Mouse (Mus musculus) layer of hippocampus, postnatal 36 days (tissue): Measurements from ENCODE around the gene Smndc1. TPM values are rescaled to one million over a fixed set of nuclear protein-coding genes. Genes with fewer than 3 reads are reported as not detected.
"Not testable (repeated sequence)": the region's sequence is repeated elsewhere in the genome, so short reads cannot be mapped to it uniquely, and the experiment has no call there.

Experiments
- DNase-seq, 2 experiments: peaks; one replicate each; pipeline ENCODE4 v3.0.0; 2022
- total RNA-seq, 2 experiments: library from RNA; stranded (reverse); gene quantifications; 2 replicates each; pipeline ENCODE4 v1.2.3; 2021

The Smndc1 gene
- total RNA-seq, 2 experiments from 2014 or later: 39.6 to 40.2 TPM

GRCm38 (mm10) chr19:53412149-53412848 lies 21.9 kb upstream of the Smndc1 start:
- no peak for DNase-seq

DNA sequence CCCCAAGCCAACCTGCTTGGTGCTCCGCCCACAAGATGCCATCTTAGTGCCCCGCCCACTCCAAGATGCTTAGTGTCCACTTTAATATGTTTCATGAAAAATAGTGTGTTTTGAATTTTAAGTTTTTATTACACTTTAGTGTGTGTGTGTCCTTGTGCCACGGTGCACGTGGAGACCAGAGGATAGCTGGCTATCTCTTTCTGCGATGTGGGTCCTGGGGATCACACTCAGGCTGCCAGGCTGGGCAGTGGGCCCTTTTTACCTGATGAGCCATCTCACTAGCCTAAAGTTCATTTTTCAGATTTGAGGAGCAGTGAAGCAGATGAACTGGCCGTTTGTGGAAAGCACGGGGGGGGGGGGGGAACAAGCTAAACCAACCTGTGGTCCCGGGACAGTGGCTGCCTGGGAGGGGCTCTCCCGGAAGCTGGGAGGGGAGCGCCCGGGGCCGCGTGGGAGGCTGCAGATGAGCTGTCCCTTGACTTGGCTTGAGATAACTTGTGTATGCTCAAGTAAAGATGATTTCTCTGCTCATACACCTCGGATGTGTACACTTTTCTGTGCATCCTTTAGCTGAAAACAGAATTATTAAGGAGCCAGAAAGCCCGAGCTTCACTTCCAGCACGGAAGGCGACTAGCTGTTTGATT lies 19.4 kb upstream of the Smndc1 start:
- no peak for DNase-seq

DNA sequence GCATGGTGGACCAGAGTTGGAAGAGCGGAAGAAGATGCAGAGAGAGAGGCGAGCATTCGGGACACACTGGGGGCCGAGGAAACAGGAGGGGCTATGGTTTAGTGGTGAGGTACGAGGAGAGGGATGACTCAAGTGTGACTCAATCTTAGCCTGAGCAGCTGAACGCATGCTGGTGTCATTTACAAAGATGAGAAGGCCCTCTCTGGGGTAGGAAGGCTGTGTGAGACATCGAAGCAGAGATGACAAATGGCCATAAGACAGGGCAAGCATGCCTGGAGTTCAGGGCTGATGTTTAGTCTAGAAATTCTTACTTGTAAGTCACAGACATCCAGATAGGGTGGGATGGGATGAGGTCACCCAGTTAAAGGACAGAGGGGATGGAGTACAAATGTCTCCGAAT lies 18.0 kb upstream of the Smndc1 start:
- no peak for DNase-seq

DNA sequence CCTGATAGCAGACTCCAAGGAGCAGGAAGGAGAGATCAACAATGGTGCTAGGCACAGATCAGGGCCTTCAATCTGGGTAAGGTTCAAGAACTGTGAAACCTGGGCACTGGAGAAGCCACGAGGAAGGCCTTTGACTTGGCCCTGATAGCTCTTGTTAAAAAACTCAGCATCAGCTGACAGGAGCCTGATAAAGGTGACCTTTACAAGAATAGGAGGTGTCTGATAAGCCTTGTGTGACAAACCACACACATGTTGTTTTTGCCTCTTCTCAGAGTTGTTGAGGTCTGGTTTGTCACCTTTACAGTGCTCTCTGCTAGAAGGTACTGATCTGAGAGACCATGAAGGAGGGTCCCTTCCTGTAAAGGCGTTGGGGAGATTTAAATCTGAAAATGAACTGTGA lies 17.0 kb upstream of the Smndc1 start:
- no peak for DNase-seq

- DNase-seq: no peak
Measured at GRCm38 (mm10) chr19:53405810-53406209, 15.4 kb upstream of the Smndc1 start.

DNA sequence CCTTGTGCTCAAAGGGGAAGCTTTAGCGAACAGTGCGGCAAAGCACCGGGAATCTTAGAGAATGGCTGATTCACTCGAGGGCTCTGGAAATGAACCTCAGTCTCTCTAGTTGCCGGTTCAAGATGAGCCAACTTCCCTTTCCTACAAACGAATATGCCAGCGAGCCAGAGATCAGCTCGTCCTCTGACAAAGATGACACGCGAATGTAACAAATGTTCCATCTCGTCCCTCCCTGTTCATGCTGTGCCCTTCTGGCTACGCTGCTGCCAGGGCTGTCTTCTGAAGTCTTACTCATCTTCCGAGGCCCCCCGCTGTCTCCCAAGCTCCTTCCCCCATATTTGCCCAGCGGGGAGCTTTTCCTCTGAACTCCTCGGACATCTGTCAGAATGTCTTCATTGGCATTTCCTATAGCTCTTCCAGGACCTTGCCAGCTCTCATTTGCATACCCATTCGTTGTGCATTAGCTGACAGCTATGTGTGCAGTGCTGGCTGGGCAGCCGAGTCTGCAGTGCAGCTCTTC lies 14.5 kb upstream of the Smndc1 start:
- DNase-seq: no peak

- no peak for DNase-seq
Measured at GRCm38 (mm10) chr19:53404219-53404836, 13.9 kb upstream of the Smndc1 start.

DNA sequence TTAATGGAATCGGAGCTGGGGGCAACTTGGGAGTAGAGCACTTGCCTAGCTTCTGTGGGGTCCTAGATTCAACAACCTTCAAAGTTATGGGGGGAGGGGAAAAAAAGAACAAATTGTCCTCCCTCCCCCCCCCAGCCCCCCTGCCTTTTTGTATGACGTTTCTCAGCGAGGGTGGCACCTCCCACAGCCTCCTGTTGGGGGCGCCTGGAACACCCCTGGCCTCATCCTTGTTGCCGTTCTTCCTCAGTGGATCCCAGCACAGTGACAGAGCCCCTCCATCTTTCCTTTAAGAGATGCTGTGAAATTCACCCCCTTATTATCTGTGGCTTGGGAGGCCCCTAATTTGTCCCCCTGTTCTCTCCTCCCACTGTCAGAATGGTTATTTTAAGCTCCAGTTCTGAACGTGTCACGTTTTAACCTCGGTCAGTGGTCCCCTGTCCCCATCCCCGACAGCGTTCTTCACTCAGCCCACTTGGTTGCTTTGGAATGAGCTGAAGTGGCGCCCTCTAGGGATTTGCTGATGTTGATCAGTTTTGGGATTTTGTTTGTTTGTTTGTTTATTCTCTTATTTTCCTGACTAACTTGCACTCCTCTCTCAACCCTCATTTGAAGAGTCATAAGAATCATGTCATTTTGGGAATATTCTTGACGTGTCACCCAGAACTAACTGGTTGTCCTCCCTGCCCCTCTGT lies 12.5 kb upstream of the Smndc1 start:
- DNase-seq: no peak

DNA sequence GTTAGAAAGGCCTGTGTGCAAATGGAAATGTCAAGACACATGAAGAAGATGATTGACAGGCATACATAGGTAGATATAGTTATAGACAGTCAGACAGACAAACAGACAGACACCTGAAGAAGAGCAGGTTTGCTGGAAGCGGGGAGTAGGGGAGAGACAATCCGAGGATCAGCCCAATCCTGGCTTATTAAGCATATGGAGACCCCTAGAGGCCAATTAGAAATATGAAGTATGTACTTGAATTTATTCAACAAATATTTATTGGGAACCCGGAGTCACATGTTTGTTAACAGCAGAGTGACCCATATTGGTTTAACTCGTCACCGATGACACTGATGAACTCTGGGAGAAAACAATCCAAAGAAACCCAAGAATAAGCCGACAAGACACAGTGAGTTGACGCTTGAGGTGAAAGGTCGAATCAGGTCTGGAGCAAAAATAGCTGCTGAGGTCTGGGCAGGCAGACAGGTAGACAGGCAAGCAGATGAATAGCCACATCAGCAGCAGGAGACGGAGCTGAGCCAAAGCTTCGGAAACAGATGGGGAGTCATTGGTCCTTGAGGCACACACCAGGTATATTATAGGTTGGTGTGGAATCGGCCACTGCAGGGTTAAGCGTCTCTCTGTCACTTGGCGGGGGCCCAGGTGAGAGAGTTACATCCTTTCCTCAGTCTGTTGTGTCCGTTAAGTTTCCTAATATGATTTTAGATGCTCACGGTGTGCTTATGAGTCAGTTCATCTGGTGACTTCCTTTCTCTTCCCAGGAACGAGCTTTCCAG lies 10.1 kb upstream of the Smndc1 start:
- no peak for DNase-seq

GRCm38 (mm10) chr19:53399213-53399612 lies 8.8 kb upstream of the Smndc1 start:
- no peak for DNase-seq

- DNase-seq: no peak
Measured at GRCm38 (mm10) chr19:53397451-53398233, 7.3 kb upstream of the Smndc1 start.

DNA sequence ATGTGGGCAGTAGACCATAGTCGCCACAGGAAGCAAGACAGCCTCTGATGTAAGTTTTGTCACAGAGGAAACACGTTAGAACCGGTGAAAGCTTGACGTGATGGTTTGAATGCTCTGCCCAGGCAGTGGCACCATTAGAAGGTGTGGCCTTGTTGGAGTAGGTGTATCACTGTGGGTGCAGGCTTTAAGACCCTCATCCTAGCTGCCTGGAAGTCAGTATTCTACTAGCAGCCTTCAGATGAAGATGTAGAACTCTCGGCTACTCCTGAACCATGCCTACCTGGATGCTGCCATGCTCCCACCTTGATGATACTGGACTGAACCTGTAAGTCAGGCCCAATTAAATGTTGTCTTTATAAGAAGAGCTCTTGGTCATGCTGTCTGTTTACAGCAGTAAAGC lies 5.4 kb upstream of the Smndc1 start:
- DNase-seq: not testable (repeated sequence)

DNA sequence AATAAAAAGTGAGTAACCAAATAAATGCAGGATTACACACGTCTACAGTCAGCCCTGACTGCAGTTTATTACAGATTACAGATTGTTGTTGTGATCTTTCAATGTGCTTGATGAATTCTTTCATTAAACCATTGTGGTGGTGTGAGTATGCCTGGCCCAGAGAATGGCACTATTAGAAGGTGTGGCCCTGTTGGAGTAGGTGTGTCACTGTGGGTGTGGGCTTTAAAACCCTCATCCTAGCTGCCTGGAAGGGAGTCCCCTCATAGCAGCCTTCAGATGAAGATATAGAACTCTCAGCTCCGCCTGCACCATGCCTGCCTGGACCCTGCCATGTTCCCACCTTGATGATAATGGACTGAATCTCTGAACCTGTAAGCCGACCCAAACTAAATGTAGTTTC lies 4.6 kb upstream of the Smndc1 start:
- not testable (repeated sequence) for DNase-seq

DNA sequence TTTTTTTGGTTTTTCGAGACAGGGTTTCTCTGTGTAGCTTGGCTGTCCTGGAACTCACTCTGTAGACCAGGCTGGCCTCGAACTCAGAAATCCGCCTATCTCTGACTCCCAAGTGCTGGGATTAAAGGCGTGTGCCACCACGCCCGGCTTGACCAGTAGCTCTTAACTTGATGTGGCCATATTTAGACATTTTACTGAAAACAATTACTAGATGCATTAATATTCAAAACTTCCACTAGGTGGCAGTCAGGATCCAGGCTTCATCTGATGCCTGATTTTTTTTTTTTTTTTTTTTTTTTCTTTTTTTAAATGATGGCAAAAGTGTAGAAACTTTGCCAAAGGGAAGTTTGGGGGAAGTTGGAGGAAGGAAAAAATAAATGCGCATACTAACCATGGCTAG lies 4.2 kb upstream of the Smndc1 start:
- DNase-seq: no peak

GRCm38 (mm10) chr19:53393646-53394045 lies 3.3 kb upstream of the Smndc1 start:
- no peak for DNase-seq

DNA sequence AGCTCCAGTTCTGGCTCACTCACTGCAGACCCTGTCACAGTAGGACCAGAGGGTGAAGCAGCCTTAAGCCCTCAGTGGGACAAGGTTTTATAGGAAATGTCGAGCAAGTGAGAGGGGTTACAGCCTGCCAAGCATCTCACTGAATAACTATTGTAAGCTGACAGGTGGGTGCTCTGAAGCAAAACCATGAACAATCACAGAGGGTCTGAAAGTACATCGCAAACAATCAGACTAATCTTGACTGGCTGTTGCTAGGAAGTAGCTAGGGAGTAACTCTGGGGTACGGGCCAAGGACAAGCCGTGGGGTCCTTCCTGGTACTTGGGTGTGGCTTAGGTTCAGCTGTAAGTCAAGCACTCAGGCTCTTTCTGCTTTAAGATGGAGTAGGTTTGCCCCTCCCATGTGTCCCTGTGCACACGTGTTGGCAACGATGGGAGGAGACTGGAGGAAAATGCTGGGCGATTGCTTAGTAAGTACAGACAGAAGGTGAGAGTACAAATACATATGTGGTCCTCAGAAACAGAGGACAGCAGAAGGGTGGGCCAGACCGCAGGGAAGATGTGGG lies 2.5 kb upstream of the Smndc1 start:
- DNase-seq: no peak

- DNase-seq: no peak
Measured at GRCm38 (mm10) chr19:53391787-53392186, 1.4 kb upstream of the Smndc1 start.

DNA sequence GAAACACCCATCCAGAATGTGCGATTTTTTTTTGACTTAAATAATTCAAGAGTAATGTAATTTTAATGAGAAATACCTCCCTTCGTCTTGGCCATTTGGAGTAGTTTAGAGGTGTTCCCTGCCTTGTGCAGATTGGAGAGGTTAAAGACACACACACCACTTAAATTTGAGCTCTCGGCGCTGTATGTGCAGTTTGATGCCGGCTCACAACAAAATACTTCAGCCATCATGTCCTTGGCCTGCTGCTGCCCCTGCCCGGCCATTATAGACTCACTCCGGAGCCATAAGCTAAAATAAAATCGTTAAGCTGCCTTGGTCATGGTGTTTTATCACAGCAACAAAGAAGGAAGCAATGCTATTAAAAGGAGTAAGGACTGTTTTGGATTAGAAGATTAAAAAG lies 1.0 kb upstream of the Smndc1 start:
- DNase-seq: no peak

GRCm38 (mm10) chr19:53389851-53390431 lies 437 bp downstream of the Smndc1 start:
- DNase-seq: no peak

DNA sequence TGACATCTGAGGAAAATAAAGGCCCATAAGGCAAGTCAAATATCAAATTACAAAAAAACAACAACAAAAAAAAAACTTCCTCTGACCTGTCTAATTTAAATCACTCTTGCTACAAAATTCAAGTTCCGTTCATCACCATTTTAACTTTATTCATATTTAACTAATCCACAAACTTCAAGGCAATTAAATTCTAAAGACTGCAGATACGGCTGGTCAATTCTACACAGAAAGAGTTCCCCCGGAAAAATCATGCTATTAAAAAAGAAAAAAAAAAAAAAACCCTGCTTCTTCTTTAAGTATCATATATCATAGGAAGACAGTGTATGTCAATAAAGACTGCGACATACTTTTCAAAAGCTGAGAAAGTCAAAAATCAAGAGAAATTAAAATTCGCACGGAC lies 961 bp downstream of the Smndc1 start:
- DNase-seq: no peak

- DNase-seq: no peak
Measured at GRCm38 (mm10) chr19:53383336-53383735, 7.0 kb downstream of the Smndc1 start.
